Mouse (Mus musculus) erythroblast, embryonic 14.5 days (primary cell): ENCODE measurements at regions not wholly inside any gene's neighbourhood (a gene's known extent, or its start where the extent isn't known, plus 50 kb on each side); places are given as distances from the start of the nearest gene placed in this dataset.

Experiments used
- GATA1 ChIP-seq: IDR thresholded peaks from 2 replicates; pipeline ENCODE4 v1.6.1; 2012; ENCODE audit warnings: low read length, inconsistent platforms, mixed read lengths
- TAL1 ChIP-seq: IDR thresholded peaks from 3 replicates; pipeline ENCODE4 v1.6.1; 2012; ENCODE audit warnings: low read length, inconsistent platforms, mixed read lengths

- TF ChIP-seq TAL1 (no peak), GATA1 (no peak)
Measured at GRCm38 (mm10) chr11:112593821-112594220, 188.2 kb upstream of the Sox9 start.
